Mouse (Mus musculus): ENCODE data around the gene Prss45. TPM values are rescaled to one million over a fixed set of nuclear protein-coding genes. Genes with fewer than 3 reads are reported as not detected.

The Prss45 gene
- total RNA-seq, 1 experiment from 2014 or later = not detected

Other genes with a start within 250 kb of the Prss45 start
- gene Nradd, start 210.1 kb upstream of the Prss45 start, total RNA-seq (2021) = 18.5 and 20.9 TPM in 2 replicates
- gene Nbeal2, start 180.4 kb upstream of the Prss45 start, total RNA-seq (2021) = 7.9 and 10.1 TPM in 2 replicates
- gene Ccdc12, start 178.1 kb upstream of the Prss45 start, total RNA-seq (2021) = 64.0 and 69.5 TPM in 2 replicates
- 1.2 TPM in 1 of 2 replicates, not detected in the other for gene Myl3, start 92.7 kb upstream of the Prss45 start, total RNA-seq (2021)
- gene Pth1r, start 87.4 kb upstream of the Prss45 start, total RNA-seq (2021) = 8.0 and 9.7 TPM in 2 replicates
- gene Prss42, start 36.4 kb upstream of the Prss45 start, total RNA-seq (2021) = not detected in 2 replicates
- gene Prss44, start 20.6 kb upstream of the Prss45 start, total RNA-seq (2021) = not detected in 2 replicates
- not detected in 2 replicates for gene Prss43, start 7.9 kb upstream of the Prss45 start, total RNA-seq (2021)
- not detected in 2 replicates for gene Prss46, start 9.9 kb downstream of the Prss45 start, total RNA-seq (2021)
- not detected in 2 replicates for gene Prss50, start 23.4 kb downstream of the Prss45 start, total RNA-seq (2021)
- gene Als2cl, start 45.3 kb downstream of the Prss45 start, total RNA-seq (2021) = 19.7 and 22.1 TPM in 2 replicates
- gene Tmie, start 45.5 kb downstream of the Prss45 start, total RNA-seq (2021) = 2.0 and 2.3 TPM in 2 replicates
- not detected in 2 replicates for gene Fam240a, start 82.3 kb downstream of the Prss45 start, total RNA-seq (2021)
- gene Tdgf1, start 111.6 kb downstream of the Prss45 start, total RNA-seq (2021) = not detected in 2 replicates
- gene Lrrc2, start 117.0 kb downstream of the Prss45 start, total RNA-seq (2021) = 8.9 and 10.5 TPM in 2 replicates
- gene Rtp3, start 156.0 kb downstream of the Prss45 start, total RNA-seq (2021) = 3.0 and 4.8 TPM in 2 replicates
- gene Ltf, start 184.7 kb downstream of the Prss45 start, total RNA-seq (2021) = 0.49 and 2.4 TPM in 2 replicates
- gene Ccrl2, start 222.9 kb downstream of the Prss45 start, total RNA-seq (2021) = 4.2 and 4.5 TPM in 2 replicates

Measured in adrenal gland, postnatal 25 days (tissue).